In the genomic region with DNA sequence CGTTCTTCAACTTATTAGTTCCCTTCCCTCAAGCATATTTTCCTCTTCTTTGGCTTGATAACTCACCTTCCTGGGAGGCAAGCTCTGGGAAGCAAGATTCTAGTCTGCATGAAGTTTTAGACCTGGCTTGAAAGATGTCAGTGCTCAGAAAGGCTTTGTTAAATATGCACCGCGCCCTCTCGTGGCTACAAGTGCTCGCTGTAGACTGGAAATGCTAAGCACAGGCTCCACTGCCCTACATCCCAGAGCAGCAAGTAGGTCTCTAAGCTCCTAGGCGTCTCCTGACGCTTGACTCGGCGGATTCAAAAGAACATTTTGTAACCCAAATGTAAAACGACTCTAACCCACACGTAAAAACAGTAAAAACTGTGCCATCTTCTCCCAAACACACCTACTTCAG, we compare ENCODE assay signal across 8 mouse cellular contexts. TPM values are rescaled to one million over a fixed set of nuclear protein-coding genes. Genes with fewer than 3 reads are reported as not detected.
A peak's percentile ranks its signal among the peaks of the same experiment; 100 is the strongest.
DNase-seq lines count a peak whose midpoint lies in the region; ATAC-seq and TF ChIP-seq lines count a peak whose summit lies in the region.

No protein-coding gene starts in this region.

- H3K9ac ChIP-seq in intestine, postnatal 0 days (ENCODE audit: low read depth, low read length), result no peak overlapping the region

- peak; percentile 57; the same call in 1 of the 2 replicates for ATAC-seq in intestine, postnatal 0 days

- no peaks in the 10 kb centered on the region for H3K4me1 ChIP-seq in intestine, postnatal 0 days (replicated peaks; ENCODE audit: control insufficient read depth, insufficient read depth, low read length)

- intact Hi-C loops in left cerebral cortex, postnatal 25 days (cut with DNase I), result loop anchor here (1.0 to 2.0 kb wide), 3 partner anchors 77 to 126 kb away; no protein-coding TSS in a partner anchor

- no peak overlapping the region for H3K4me3 ChIP-seq in intestine, postnatal 0 days (ENCODE audit: low read depth, low read length)

- peak; percentile 87 for TF ChIP-seq CTCF in intestine, postnatal 0 days (IDR thresholded peaks at IDR 0.05; ENCODE audit: low read depth)

- DNase-seq in spleen, adult 18-20 months, result peak; percentile 29 to 72
- DNase-seq in spleen, adult 12 weeks (ENCODE audit: low spot score), result no peak
- peak; percentile 87 for DNase-seq in cerebellum, postnatal 10 days
- DNase-seq in frontal cortex, postnatal 36 days (ENCODE audit: low spot score in 2 of 2), result peak; percentile 77 to 93
- DNase-seq in left cerebral cortex, postnatal 25 days (ENCODE audit: low spot score in 2 of 2), result peak; percentile 85 to 96
- peak; percentile 89 for DNase-seq in naive thymus-derived CD4-positive, alpha-beta T cell, adult 2 months (ENCODE audit: low read depth)
- peak; percentile 82 for DNase-seq in splenic B cell, adult 2 months (ENCODE audit: low read depth, low spot score)

- H3K4me2 ChIP-seq in intestine, postnatal 0 days (replicated peaks; ENCODE audit: low read depth), result 0 out of 2 replicates have a peak overlapping the region, but pooled peaks have one; percentile 9

- no peaks in the 10 kb centered on the region for H3K36me3 ChIP-seq in intestine, postnatal 0 days (ENCODE audit: control insufficient read depth, insufficient read depth)
- H3K36me3 ChIP-seq in splenic B cell, adult 2 months (ENCODE audit: control insufficient read depth, insufficient read depth, low read length, poor library complexity, severe bottlenecking), result no peaks in the 10 kb centered on the region

- H3K9me3 ChIP-seq in intestine, postnatal 0 days (ENCODE audit: control insufficient read depth), result no peaks in the 10 kb centered on the region

- no peak overlapping the region for H3K27ac ChIP-seq in intestine, postnatal 0 days (ENCODE audit: low read depth, low read length)

- WGBS in intestine, postnatal 0 days, result 4% methylated on average over 11 of the region's 11 CpGs

- no peaks in the 10 kb centered on the region for H3K27me3 ChIP-seq in intestine, postnatal 0 days (replicated peaks; ENCODE audit: control insufficient read depth, insufficient read depth, low read length)
- H3K27me3 ChIP-seq in splenic B cell, adult 2 months (ENCODE audit: control insufficient read depth, insufficient read depth, low read length, poor library complexity, severe bottlenecking), result no peaks in the 10 kb centered on the region

RNA-seq across cellular contexts. Expression of a gene that starts 44.3 kb away (rescaled TPM):
- polyA plus RNA-seq in intestine, postnatal 0 days (2015; fragmentation: Nextera tagmentation; extraction: Ambion mirVana), result 0.24 and 0.56 TPM in 2 replicates
- not detected for total RNA-seq in left cerebral cortex, postnatal 25 days (2021)
